Mouse (Mus musculus): Measurements from ENCODE around the gene Crygd.
"Not testable (repeated sequence)": the region's sequence is repeated elsewhere in the genome, so short reads cannot be mapped to it uniquely, and the experiment has no call there.

The Crygd gene

DNA sequence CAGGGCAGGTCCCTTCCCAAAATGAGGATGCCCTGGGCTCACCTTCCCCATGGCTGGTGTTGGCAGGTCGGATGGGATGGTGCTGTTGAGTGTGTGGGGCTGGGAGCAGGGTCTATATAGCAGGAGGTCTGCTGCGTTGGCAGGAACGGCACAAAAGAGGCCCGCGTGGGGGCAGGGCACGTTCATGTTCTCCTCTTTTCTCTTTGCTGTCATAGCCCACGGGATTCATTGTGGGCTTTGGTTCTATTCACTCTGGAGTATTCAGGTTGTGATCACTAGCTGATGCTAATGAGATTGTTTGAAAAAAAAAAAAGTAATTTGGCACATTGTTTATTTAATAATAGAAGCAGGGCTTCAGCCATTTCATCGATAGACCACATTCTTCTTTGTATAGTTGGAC lies at the start of gene Crygd:
TSS of gene Crygd (minus strand) at position 101 of the 400 bp plus-strand sequence.
- no peak for DNase-seq (ENCODE audit: low spot score in 2 of 2)

- peak in 1 of 2 experiments; percentile 14 for DNase-seq (ENCODE audit: low spot score in 2 of 2)
These were observed 49.5 kb upstream of the Crygd start for GRCm38 (mm10) chr1:65112807-65113196.

- DNase-seq (ENCODE audit: low spot score in 2 of 2) = peak; percentile 55 to 69
These were observed 49.0 kb upstream of the Crygd start for GRCm38 (mm10) chr1:65112031-65112806.

DNA sequence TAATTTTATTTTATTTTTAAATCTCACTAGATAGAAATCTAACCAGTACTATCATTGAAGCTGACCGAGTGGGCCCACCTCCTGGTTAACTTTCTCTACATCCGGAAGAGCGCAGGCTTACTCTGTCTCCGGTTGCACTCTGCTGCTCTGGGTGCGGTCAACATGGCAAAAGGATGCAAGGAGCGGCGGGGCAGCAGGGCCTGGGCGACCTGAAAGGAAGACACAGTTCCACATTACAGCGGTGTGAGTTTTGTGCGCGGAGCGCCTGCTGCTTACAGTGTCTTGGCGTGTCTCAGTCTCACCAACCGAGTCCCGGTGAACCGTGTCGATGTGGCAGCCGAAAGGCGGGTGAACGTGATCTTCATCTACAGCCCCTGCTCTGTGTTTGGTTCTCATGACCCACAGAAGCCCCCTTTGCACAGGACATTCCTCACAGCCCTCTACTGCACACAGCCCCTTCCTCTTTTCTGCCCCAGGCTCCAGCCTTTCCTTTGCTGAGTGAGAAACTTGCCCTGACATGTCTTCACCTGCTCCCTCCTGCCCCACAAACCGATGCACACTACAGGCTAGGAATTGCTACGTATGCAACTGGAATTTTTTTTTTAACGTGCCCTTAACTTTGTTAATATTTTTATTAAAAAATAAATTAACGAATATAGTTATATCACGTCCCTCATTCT lies 46.6 kb upstream of the Crygd start:
- no peak for DNase-seq (ENCODE audit: low spot score in 2 of 2)

DNA sequence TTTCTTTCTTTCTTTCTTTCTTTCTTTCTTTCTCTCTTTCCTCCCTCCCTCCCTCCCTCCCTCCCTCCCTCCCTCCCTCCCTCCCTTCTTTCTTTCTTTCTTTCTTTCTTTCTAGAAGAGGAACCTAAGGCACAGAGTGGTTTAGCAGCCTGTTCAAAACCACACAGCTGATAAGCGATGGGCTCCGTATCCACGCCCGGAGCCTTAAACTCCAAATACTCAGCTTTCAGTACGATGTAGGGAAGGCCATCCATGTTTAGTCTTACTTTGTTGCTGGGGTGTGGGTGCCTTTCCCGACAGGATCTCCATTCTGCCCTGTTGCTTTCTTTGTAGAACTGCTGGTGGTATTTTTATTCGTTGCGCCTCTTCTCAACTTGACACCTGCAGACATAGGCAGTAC lies 45.9 kb upstream of the Crygd start:
- DNase-seq (ENCODE audit: low spot score in 2 of 2) = no peak

- no peak for DNase-seq (ENCODE audit: low spot score in 2 of 2)
These were observed 44.5 kb upstream of the Crygd start for GRCm38 (mm10) chr1:65107654-65108279.

DNA sequence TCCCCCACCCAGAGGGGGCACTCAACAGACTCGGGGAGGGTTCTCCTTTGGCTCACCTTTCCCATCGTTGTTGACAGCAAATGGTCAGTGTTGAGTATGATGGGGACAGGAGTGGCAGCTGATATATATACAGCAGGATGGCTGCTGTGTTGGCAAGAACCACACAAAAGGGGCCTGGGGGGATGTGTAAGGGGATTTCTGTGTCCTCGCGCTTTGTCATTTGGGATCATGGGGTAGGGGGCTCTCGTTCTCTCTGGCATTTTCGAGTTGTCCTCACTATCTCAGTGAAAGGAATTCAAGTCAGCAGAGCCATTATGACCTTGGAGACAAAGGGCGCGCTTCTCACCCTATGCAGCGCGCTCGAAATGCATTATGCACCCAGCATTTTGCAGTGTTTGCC lies 40.0 kb upstream of the Crygd start, which contains the start of gene Cryga:
TSS of gene Cryga (minus strand) at position 101 of the 400 bp plus-strand sequence.
- no peak for DNase-seq (ENCODE audit: low spot score in 2 of 2)

DNA sequence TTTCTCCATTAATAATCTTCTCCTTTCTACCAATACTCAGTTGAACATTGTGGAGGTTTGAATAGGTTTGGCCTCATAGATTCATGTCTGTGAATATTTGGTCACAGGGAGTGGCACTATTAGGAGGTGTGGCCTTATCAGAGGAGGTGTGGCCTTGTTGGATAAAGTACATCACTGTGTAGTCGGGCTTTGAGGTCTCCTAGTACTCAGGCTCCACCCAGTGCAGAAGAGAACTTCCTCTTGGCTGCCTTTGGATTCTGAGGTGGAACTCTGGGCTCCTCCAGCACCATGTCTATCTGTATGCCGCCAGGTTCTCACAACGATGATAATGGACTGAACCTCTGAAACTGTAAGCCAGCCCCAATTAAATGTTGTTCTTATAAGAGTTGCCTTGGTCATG lies 33.7 kb upstream of the Crygd start:
- no peak for DNase-seq (ENCODE audit: low spot score in 2 of 2)

DNA sequence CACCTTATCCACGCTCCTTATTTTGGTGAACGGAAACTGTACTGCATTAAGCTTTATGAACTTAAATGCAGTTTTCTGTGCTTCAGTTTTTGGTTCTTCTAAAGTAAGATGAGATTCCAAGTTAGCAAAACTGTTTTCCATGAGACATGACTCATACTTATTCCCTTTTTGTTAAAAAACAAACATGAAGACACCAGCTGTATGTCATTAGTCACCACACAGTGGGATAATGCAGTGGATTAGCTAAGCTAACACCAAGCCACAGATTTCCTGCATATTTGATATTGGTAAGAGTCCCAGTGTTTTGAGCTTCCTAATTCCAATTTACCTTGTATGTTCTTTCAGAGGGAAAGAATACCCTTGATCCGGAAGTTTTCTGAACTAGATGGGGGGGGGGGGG lies 28.3 kb upstream of the Crygd start:
- DNase-seq (ENCODE audit: low spot score in 2 of 2) = no peak

DNA sequence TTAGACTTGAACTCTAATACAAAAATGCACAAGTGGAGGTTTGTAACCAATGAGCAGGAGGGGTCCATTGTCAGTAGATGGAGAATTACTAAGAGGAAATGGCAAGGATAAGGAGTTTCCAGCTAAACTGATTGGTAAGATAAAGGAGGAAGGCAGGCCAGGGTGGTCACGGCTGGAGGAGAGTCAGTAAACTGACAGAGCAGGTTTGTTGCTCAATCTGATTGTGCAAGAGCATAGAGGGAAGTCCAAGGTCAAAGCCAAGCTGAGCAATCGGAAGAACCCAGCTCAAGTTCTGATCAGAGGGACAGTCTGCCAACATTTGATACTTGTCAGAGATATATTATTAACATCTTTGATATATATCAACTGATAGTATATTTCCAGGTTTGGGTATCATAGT lies 27.1 kb upstream of the Crygd start:
- peak; percentile 69 to 72 for DNase-seq (ENCODE audit: low spot score in 2 of 2)

GRCm38 (mm10) chr1:65088567-65089356 lies 25.5 kb upstream of the Crygd start:
- DNase-seq (ENCODE audit: low spot score in 2 of 2) = no peak

DNA sequence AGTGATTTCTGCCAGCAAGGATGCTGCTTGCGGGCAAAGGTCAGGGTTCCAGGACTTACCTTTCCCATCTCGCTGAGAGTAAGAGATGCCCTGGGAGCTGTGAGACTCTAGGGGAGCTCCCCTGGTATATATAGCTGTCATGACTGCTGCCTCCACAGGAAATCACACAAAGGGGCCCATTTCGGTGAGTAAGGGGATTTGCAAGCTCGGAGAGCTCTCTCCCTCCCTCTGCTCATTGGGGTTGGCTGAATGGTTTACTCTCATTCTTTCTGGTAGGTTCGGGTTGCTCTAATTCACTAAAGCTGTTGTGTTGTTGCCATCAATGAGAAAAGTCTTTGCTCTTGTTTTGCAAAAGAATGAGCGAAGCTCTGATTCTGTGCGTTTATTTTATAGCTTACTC lies 18.9 kb upstream of the Crygd start, which contains the start of gene Crygb:
TSS of gene Crygb (minus strand) at position 101 of the 400 bp plus-strand sequence.
- DNase-seq (ENCODE audit: low spot score in 2 of 2) = no peak

DNA sequence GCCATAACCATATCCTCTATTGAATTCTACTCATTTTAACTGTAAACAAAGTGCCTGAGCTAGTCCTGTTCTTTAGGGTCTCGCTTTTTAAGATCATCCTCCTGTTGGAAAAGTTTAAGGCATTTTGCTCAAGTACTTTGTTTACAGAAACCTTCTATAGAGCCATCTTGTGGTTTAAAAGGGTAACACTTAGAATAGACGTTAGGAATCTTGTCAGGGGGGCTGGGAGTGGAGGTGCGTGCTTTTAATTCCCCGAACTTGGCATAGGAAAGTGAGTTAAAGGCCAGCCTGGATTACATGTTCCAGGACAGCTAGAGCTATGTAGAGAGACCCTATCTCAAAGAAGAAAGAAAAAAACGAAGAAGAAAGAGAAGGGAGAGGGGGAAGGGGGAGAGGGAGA lies 12.4 kb upstream of the Crygd start:
- DNase-seq (ENCODE audit: low spot score in 2 of 2) = no peak

GRCm38 (mm10) chr1:65073589-65073988 lies 10.3 kb upstream of the Crygd start, which contains the start of gene Crygc:
Crygc (minus strand) TSS chr1:65073689.
- no peak for DNase-seq (ENCODE audit: low spot score in 2 of 2)

- no peak for DNase-seq (ENCODE audit: low spot score in 2 of 2)
These were observed 4.6 kb upstream of the Crygd start for GRCm38 (mm10) chr1:65067842-65068241.

- no peak for DNase-seq (ENCODE audit: low spot score in 2 of 2)
These were observed 949 bp upstream of the Crygd start for GRCm38 (mm10) chr1:65064201-65064600.

DNA sequence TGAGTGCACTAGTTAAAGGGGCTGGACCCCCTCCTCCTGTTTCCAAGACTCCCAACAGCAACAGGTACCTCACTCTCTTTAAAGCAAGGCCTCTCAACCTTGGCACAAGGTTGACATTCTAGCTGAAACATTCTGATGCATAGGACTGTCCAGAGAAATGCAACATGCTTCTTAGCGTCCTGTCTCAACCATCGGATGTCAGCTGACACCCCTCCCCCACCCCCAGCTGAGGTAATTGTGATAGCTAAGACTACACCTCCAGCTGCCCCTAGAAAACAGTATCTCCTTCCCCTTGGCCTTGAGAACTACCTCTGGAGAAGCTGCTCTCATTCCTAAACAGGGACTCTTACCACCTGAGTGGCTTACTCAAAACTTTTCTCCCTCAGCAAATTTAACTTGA lies 11.1 kb downstream of the Crygd start:
- DNase-seq (ENCODE audit: low spot score in 2 of 2) = no peak

GRCm38 (mm10) chr1:65051696-65052095 lies 11.6 kb downstream of the Crygd start:
- no peak for DNase-seq (ENCODE audit: low spot score in 2 of 2)

GRCm38 (mm10) chr1:65050952-65051351 lies 12.3 kb downstream of the Crygd start, which contains the start of gene Cryge:
Cryge (minus strand) TSS chr1:65051149.
- not testable (repeated sequence) for DNase-seq (ENCODE audit: low spot score in 2 of 2)

GRCm38 (mm10) chr1:65048781-65049180 lies 14.5 kb downstream of the Crygd start:
- DNase-seq (ENCODE audit: low spot score in 2 of 2) = peak in 1 of 2 experiments; percentile 42

GRCm38 (mm10) chr1:65046401-65047109 lies 16.7 kb downstream of the Crygd start:
- DNase-seq (ENCODE audit: low spot score in 2 of 2) = peak; percentile 10 to 26

Data from urinary bladder, postnatal 36 days (tissue).